Mouse (Mus musculus): ENCODE data around the gene Litaf. TPM values are rescaled to one million over a fixed set of nuclear protein-coding genes. Genes with fewer than 3 reads are reported as not detected.
A peak's percentile ranks its signal among the peaks of the same experiment; 100 is the strongest.

The Litaf gene
- total RNA-seq, 2 experiments from 2014 or later = 4.8 to 9.3 TPM

DNA sequence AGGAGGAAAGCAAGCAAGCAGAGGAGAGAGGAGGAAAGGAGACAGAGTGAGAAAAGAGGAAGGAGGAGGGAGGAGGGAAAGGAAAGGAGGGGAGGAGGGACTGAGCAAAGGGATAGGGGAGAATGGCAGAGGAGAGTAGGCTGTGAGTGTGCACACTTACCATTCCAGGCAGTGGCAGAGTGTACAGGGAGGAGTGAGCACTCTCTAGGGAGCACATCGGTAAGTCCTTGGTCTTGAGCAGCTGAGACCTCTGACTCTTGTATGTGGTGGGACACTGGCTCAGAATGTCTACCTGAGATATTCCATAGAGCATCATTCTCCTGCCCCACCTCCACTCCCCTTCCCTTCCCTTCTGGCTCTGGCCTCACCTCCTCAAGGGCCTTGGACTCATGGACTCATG lies 131.9 kb downstream of the Litaf start:
- DNase-seq = no peak
- intact Hi-C loops (cut with DNase I) = no loop called here
- Histone ChIP-seq H3K27ac (no peak overlapping the region), H3K4me3 (no peak overlapping the region)
- TF ChIP-seq CTCF (IDR thresholded peaks at IDR 0.05) = no peak

GRCm38 (mm10) chr16:10933372-10933771 lies 132.6 kb downstream of the Litaf start:
- intact Hi-C loops (cut with DNase I) = no loop called here
- TF ChIP-seq CTCF (IDR thresholded peaks at IDR 0.05) = no peak
- DNase-seq = no peak
- H3K4me3 ChIP-seq = no peak overlapping the region
- H3K27ac ChIP-seq = no peak overlapping the region

DNA sequence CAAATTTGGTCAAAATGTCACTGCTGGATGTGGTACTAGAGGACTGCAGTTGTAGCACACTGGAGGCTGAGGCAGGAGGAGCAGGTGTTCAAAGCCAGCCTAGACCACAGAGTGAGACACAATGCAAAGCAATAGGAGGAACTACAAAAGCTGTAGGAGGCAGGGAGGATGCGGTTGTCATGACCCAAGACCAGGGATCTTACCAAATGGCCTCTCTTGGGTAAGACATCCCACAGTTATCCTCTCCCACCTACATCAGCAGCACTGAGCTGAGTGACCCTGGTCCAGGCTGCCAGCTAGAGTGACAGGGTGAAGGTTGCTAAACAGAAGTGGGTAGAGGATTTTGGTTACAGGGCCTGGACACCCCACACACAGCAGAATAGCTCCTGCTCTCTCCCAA lies 138.9 kb downstream of the Litaf start:
- intact Hi-C loops (cut with DNase I) = no loop called here
- Histone ChIP-seq H3K27ac (no peak overlapping the region), H3K4me3 (no peak overlapping the region)
- no peak for DNase-seq
- TF ChIP-seq CTCF (IDR thresholded peaks at IDR 0.05) = no peak

GRCm38 (mm10) chr16:10925591-10926180 lies 140.3 kb downstream of the Litaf start:
- intact Hi-C loops (cut with DNase I) = no loop called here
- TF ChIP-seq CTCF (IDR thresholded peaks at IDR 0.05) = no peak
- H3K27ac ChIP-seq = no peak overlapping the region
- DNase-seq = peak; percentile 26
- no peak overlapping the region for H3K4me3 ChIP-seq

GRCm38 (mm10) chr16:10923561-10923960 lies 142.4 kb downstream of the Litaf start:
- H3K27ac ChIP-seq = no peak overlapping the region
- no peak overlapping the region for H3K4me3 ChIP-seq
- intact Hi-C loops (cut with DNase I) = no loop called here
- DNase-seq = no peak
- no peak for TF ChIP-seq CTCF (IDR thresholded peaks at IDR 0.05)

DNA sequence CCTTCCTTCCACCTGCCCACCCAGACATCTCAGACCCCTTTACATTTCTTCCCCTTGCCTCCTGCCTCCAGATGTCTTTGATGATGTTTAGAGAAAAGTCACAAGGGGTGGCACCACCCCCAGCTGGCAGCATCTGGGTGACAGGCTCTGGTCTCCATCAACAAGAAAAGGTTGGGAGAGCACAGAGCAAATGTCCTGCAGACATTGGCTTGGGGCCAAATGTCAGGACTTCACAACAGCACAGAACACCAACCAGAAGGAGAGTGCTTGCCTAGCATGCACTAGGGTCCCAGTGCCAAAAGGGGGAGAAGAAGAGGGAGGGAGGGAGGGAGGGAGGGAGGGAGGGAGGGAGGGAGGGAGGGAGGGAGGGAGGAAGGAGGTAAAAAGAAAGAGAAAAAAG lies 146.1 kb downstream of the Litaf start:
- Histone ChIP-seq H3K27ac (no peak overlapping the region), H3K4me3 (no peak overlapping the region)
- DNase-seq = no peak
- TF ChIP-seq CTCF (IDR thresholded peaks at IDR 0.05) = no peak
- intact Hi-C loops (cut with DNase I) = no loop called here

- DNase-seq = no peak
- no peak for TF ChIP-seq CTCF (IDR thresholded peaks at IDR 0.05)
- H3K27ac ChIP-seq = no peak overlapping the region
- H3K4me3 ChIP-seq = no peak overlapping the region
- intact Hi-C loops (cut with DNase I) = no loop called here
Observed at GRCm38 (mm10) chr16:10916271-10916670, 149.7 kb downstream of the Litaf start.

- intact Hi-C loops (cut with DNase I) = no loop called here
- H3K27ac ChIP-seq = no peak overlapping the region
- TF ChIP-seq CTCF (IDR thresholded peaks at IDR 0.05) = no peak
- no peak for DNase-seq
- no peak overlapping the region for H3K4me3 ChIP-seq
Observed at GRCm38 (mm10) chr16:10915066-10915465, 150.9 kb downstream of the Litaf start.

DNA sequence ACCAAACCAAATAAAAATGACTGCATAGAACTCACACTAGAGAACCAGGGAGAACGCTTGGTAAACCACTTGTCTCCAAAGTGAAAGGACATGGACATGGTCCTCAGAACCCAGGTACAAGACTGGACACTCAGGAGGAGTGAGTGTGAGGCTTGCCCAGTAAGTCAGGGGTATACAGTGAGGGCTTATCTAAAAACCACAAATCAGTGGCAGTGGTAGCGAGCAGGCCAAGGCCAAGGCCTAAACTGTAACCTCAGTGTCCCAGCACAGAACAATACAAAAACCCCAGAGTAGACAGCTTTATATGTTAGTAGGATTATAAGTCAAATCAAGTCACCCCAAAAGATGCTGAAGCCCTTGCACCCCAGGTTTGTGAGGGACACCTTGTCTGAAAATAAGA lies 154.9 kb downstream of the Litaf start:
- H3K27ac ChIP-seq = no peak overlapping the region
- no peak overlapping the region for H3K4me3 ChIP-seq
- TF ChIP-seq CTCF (IDR thresholded peaks at IDR 0.05) = no peak
- no peak for DNase-seq
- intact Hi-C loops (cut with DNase I) = no loop called here

DNA sequence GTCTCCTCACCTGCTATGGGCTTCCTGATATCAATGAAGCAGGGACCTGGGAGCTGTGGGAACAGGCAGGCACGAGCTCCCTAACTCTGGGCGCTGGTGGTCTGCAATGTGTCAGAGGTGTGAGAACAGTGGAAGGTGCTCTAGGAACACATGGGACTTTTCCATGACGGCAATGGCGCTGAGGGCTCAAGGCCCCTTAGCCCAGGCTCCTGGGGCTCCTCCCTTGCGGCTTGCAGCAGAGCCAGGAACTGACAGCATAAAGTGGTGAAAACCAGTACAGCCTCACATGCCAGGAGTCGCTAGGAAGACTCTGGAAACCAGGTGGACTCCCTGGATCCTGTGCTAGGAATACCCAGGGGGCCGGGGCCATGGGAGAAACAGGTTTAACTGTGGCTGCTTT lies 155.4 kb downstream of the Litaf start:
- TF ChIP-seq CTCF (IDR thresholded peaks at IDR 0.05) = no peak
- intact Hi-C loops (cut with DNase I) = no loop called here
- H3K4me3 ChIP-seq = no peak overlapping the region
- no peak overlapping the region for H3K27ac ChIP-seq
- DNase-seq = no peak

Small RNA genes lying within 50 kb of the gene (microRNA-seq; reads per million reads assigned to microRNA genes)
- gene Gm26268 = not detected

Other genes with a start within 250 kb of the Litaf start
- gene Rmi2, start 231.1 kb downstream of the Litaf start, total RNA-seq (2021) = 1 to 10 TPM; 1.2 to 1.9 TPM
- gene Snn, start 5.2 kb downstream of the Litaf start, total RNA-seq (2021) = 1 to 10 TPM; 2.7 to 3.1 TPM
- 1 to 10 TPM; 8.1 to 8.3 TPM for gene Txndc11, start 68.5 kb upstream of the Litaf start, total RNA-seq (2021)
- gene Zc3h7a, start 110.2 kb upstream of the Litaf start, total RNA-seq (2021) = 10 to 100 TPM; 17.0 to 20.0 TPM
- gene Rsl1d1, start 137.2 kb upstream of the Litaf start, total RNA-seq (2021) = 10 to 100 TPM; 42.5 to 51.0 TPM
- 10 to 100 TPM; 59.2 to 62.2 TPM for gene Gspt1, start 188.2 kb upstream of the Litaf start, total RNA-seq (2021)
- gene Tnfrsf17, start 247.7 kb upstream of the Litaf start, total RNA-seq (2021) = not detected

Data from gastrocnemius, adult 2 months (tissue).